Mouse (Mus musculus): Measurements from ENCODE around the gene Ip6k3. TPM values are rescaled to one million over a fixed set of nuclear protein-coding genes. Genes with fewer than 3 reads are reported as not detected.

Gene Ip6k3
- polyA plus RNA-seq, 1 experiment, result 0.44 TPM

- Histone ChIP-seq H3K27ac (replicated peaks; ENCODE audit: low read depth, low read length) (no peak overlapping the region), H3K4me1 (ENCODE audit: control insufficient read depth, insufficient read depth, insufficient read length, low read length) (peaks cover 15% of the 10 kb centered on the region), H3K4me3 (ENCODE audit: insufficient read depth, low read depth, low read length) (no peak overlapping the region)
Observed at GRCm38 (mm10) chr17:27173715-27174114, 6.1 kb upstream of the Ip6k3 start.

- H3K4me1 ChIP-seq (ENCODE audit: control insufficient read depth, insufficient read depth, insufficient read length, low read length), result peaks cover 15% of the 10 kb centered on the region
- H3K4me3 ChIP-seq (ENCODE audit: insufficient read depth, low read depth, low read length), result no peak overlapping the region
- H3K27ac ChIP-seq (replicated peaks; ENCODE audit: low read depth, low read length), result no peak overlapping the region
Observed at GRCm38 (mm10) chr17:27172459-27172858, 4.9 kb upstream of the Ip6k3 start.

GRCm38 (mm10) chr17:27171121-27171520 is 3.5 kb upstream of the Ip6k3 start:
- H3K4me1 ChIP-seq (ENCODE audit: control insufficient read depth, insufficient read depth, insufficient read length, low read length), result peaks cover 15% of the 10 kb centered on the region
- no peak overlapping the region for H3K27ac ChIP-seq (replicated peaks; ENCODE audit: low read depth, low read length)

GRCm38 (mm10) chr17:27169952-27170695 is 2.5 kb upstream of the Ip6k3 start:
- H3K4me3 ChIP-seq (ENCODE audit: insufficient read depth, low read depth, low read length), result no peak overlapping the region
- H3K4me1 ChIP-seq (ENCODE audit: control insufficient read depth, insufficient read depth, insufficient read length, low read length), result peaks cover 15% of the 10 kb centered on the region
- H3K27ac ChIP-seq (replicated peaks; ENCODE audit: low read depth, low read length), result peak overlapping the region; percentile 60

More at GRCm38 (mm10) chr17:27171121-27171520, 3.5 kb upstream of the Ip6k3 start:
- no peak overlapping the region for H3K4me3 ChIP-seq (ENCODE audit: insufficient read depth, low read depth, low read length)

GRCm38 (mm10) chr17:27168569-27168968 is 974 bp upstream of the Ip6k3 start:
- Histone ChIP-seq H3K27ac (replicated peaks; ENCODE audit: low read depth, low read length) (no peak overlapping the region), H3K4me3 (ENCODE audit: insufficient read depth, low read depth, low read length) (no peak overlapping the region), H3K4me1 (ENCODE audit: control insufficient read depth, insufficient read depth, insufficient read length, low read length) (peaks cover 15% of the 10 kb centered on the region)

GRCm38 (mm10) chr17:27166901-27167300 is 694 bp downstream of the Ip6k3 start:
- no peak overlapping the region for H3K27ac ChIP-seq (replicated peaks; ENCODE audit: low read depth, low read length)
- H3K4me3 ChIP-seq (ENCODE audit: insufficient read depth, low read depth, low read length), result no peak overlapping the region
- peaks cover 15% of the 10 kb centered on the region for H3K4me1 ChIP-seq (ENCODE audit: control insufficient read depth, insufficient read depth, insufficient read length, low read length)

GRCm38 (mm10) chr17:27165054-27165773 is 2.4 kb downstream of the Ip6k3 start:
- Histone ChIP-seq H3K27ac (replicated peaks; ENCODE audit: low read depth, low read length) (no peak overlapping the region), H3K4me1 (ENCODE audit: control insufficient read depth, insufficient read depth, insufficient read length, low read length) (peaks cover 14% of the 10 kb centered on the region), H3K4me3 (ENCODE audit: insufficient read depth, low read depth, low read length) (no peak overlapping the region)

GRCm38 (mm10) chr17:27160905-27161304 is 6.7 kb downstream of the Ip6k3 start:
- Histone ChIP-seq H3K4me1 (ENCODE audit: control insufficient read depth, insufficient read depth, insufficient read length, low read length) (peaks cover 3% of the 10 kb centered on the region), H3K27ac (replicated peaks; ENCODE audit: low read depth, low read length) (no peak overlapping the region; the same call in 1 of the 2 replicates), H3K4me3 (ENCODE audit: insufficient read depth, low read depth, low read length) (no peak overlapping the region)

- Histone ChIP-seq H3K27ac (replicated peaks; ENCODE audit: low read depth, low read length) (no peak overlapping the region), H3K4me3 (ENCODE audit: insufficient read depth, low read depth, low read length) (no peak overlapping the region), H3K4me1 (ENCODE audit: control insufficient read depth, insufficient read depth, insufficient read length, low read length) (peaks cover 10% of the 10 kb centered on the region)
Observed at GRCm38 (mm10) chr17:27159169-27159568, 8.4 kb downstream of the Ip6k3 start.

- Histone ChIP-seq H3K27ac (replicated peaks; ENCODE audit: low read depth, low read length) (0 out of 2 replicates have a peak overlapping the region, but pooled peaks have one; percentile 14), H3K4me1 (ENCODE audit: control insufficient read depth, insufficient read depth, insufficient read length, low read length) (peaks cover 15% of the 10 kb centered on the region)
Observed at GRCm38 (mm10) chr17:27158439-27158838, 9.2 kb downstream of the Ip6k3 start.

GRCm38 (mm10) chr17:27155752-27156151 is 11.8 kb downstream of the Ip6k3 start:
- no peak overlapping the region for H3K27ac ChIP-seq (replicated peaks; ENCODE audit: low read depth, low read length)
- no peak overlapping the region for H3K4me3 ChIP-seq (ENCODE audit: insufficient read depth, low read depth, low read length)
- H3K4me1 ChIP-seq (ENCODE audit: control insufficient read depth, insufficient read depth, insufficient read length, low read length), result peaks cover 13% of the 10 kb centered on the region

More at GRCm38 (mm10) chr17:27158439-27158838, 9.2 kb downstream of the Ip6k3 start:
- no peak overlapping the region for H3K4me3 ChIP-seq (ENCODE audit: insufficient read depth, low read depth, low read length)

GRCm38 (mm10) chr17:27154881-27155280 is 12.7 kb downstream of the Ip6k3 start:
- Histone ChIP-seq H3K4me1 (ENCODE audit: control insufficient read depth, insufficient read depth, insufficient read length, low read length) (peaks cover 13% of the 10 kb centered on the region), H3K27ac (replicated peaks; ENCODE audit: low read depth, low read length) (peak overlapping the region; percentile 75), H3K4me3 (ENCODE audit: insufficient read depth, low read depth, low read length) (no peak overlapping the region)

GRCm38 (mm10) chr17:27154256-27154655 is 13.3 kb downstream of the Ip6k3 start:
- peaks cover 13% of the 10 kb centered on the region for H3K4me1 ChIP-seq (ENCODE audit: control insufficient read depth, insufficient read depth, insufficient read length, low read length)

GRCm38 (mm10) chr17:27153773-27154193 is 13.8 kb downstream of the Ip6k3 start:
- H3K27ac ChIP-seq (replicated peaks; ENCODE audit: low read depth, low read length), result peak overlapping the region; percentile 92
- peaks cover 13% of the 10 kb centered on the region for H3K4me1 ChIP-seq (ENCODE audit: control insufficient read depth, insufficient read depth, insufficient read length, low read length)
- H3K4me3 ChIP-seq (ENCODE audit: insufficient read depth, low read depth, low read length), result no peak overlapping the region

More at GRCm38 (mm10) chr17:27154256-27154655, 13.3 kb downstream of the Ip6k3 start:
- Histone ChIP-seq H3K4me3 (ENCODE audit: insufficient read depth, low read depth, low read length) (no peak overlapping the region), H3K27ac (replicated peaks; ENCODE audit: low read depth, low read length) (peak overlapping the region; percentile 92)

GRCm38 (mm10) chr17:27152976-27153723 is 14.4 kb downstream of the Ip6k3 start:
- H3K4me3 ChIP-seq (ENCODE audit: insufficient read depth, low read depth, low read length), result no peak overlapping the region
- peaks cover 13% of the 10 kb centered on the region for H3K4me1 ChIP-seq (ENCODE audit: control insufficient read depth, insufficient read depth, insufficient read length, low read length)
- peak overlapping the region; percentile 75 for H3K27ac ChIP-seq (replicated peaks; ENCODE audit: low read depth, low read length)

Measured in brown adipose tissue, adult 24 weeks (tissue).